Mouse (Mus musculus): ENCODE measurements around the gene Fgfrl1. TPM values are rescaled to one million over a fixed set of nuclear protein-coding genes. Genes with fewer than 3 reads are reported as not detected.
"Not testable (repeated sequence)": the region's sequence is repeated elsewhere in the genome, so short reads cannot be mapped to it uniquely, and the experiment has no call there.

Fgfrl1 gene
- total RNA-seq, 1 experiment from 2014 or later, result 44.7 TPM

GRCm38 (mm10) chr5:108751258-108751657 is 59.1 kb downstream of the Fgfrl1 start:
- not testable (repeated sequence) for DNase-seq

Other genes starting within 250 kb of the Fgfrl1 start
- gene Mfsd7a, start 243.5 kb upstream of the Fgfrl1 start, total RNA-seq (2021), result 0.89 and 1.4 TPM in 2 replicates
- gene Pcgf3, start 231.2 kb upstream of the Fgfrl1 start, total RNA-seq (2021), result 41.7 and 42.5 TPM in 2 replicates
- 3.9 and 8.3 TPM in 2 replicates for gene Cplx1, start 142.4 kb upstream of the Fgfrl1 start, total RNA-seq (2021)
- 73.1 and 74.9 TPM in 2 replicates for gene Gak, start 62.6 kb upstream of the Fgfrl1 start, total RNA-seq (2021)
- 19.5 and 22.3 TPM in 2 replicates for gene Tmem175, start 62.6 kb upstream of the Fgfrl1 start, total RNA-seq (2021)
- 12.6 and 13.7 TPM in 2 replicates for gene Idua, start 32.1 kb upstream of the Fgfrl1 start, total RNA-seq (2021)
- 15.2 and 24.1 TPM in 2 replicates for gene Dgkq, start 22.7 kb upstream of the Fgfrl1 start, total RNA-seq (2021)
- 0.98 and 16.7 TPM in 2 replicates for gene Slc26a1, start 16.8 kb upstream of the Fgfrl1 start, total RNA-seq (2021)
- 0.56 TPM in 1 of 2 replicates, not detected in the other for gene Rnf212, start 82.6 kb downstream of the Fgfrl1 start, total RNA-seq (2021)
- gene Tmed11, start 103.0 kb downstream of the Fgfrl1 start, total RNA-seq (2021), result not detected in 2 replicates
- gene Vmn2r8, start 116.5 kb downstream of the Fgfrl1 start, total RNA-seq (2021), result not detected in 2 replicates
- gene Vmn2r9, start 160.2 kb downstream of the Fgfrl1 start, total RNA-seq (2021), result not detected in 2 replicates

Measured in adrenal gland, postnatal 14 days (tissue).